Mouse (Mus musculus) intestine, postnatal 0 days (tissue): ENCODE results near the gene Ints4. TPM values are rescaled to one million over a fixed set of nuclear protein-coding genes. Genes with fewer than 3 reads are reported as not detected.
"Not testable (repeated sequence)": the region's sequence is repeated elsewhere in the genome, so short reads cannot be mapped to it uniquely, and the experiment has no call there.

Experiments used
- ATAC-seq: fragments of 200-750 bp; cut with Nextera tagmentation; 2 replicates; pipeline ENCODE4 v1.8.0; 2017; ENCODE audit warnings: mild to moderate bottlenecking, moderate TSS enrichment, moderate library complexity
- H3K27ac ChIP-seq: fragments of 300-500 bp; sonication (generic); 2 replicates; pipeline ENCODE4 v1.5.1; 2014; ENCODE audit warnings: mild to moderate bottlenecking, low read depth, low read length, moderate library complexity
- H3K27me3 ChIP-seq: fragments of 300-500 bp; sonication (generic); replicated peaks from 2 replicates; pipeline ENCODE4 v1.6.1; 2014; ENCODE audit warnings: low read length, mixed read lengths; ENCODE audit not compliant: control insufficient read depth, insufficient read depth
- H3K36me3 ChIP-seq: fragments of 300-500 bp; sonication (generic); 2 replicates; pipeline ENCODE4 v1.6.1; 2014; ENCODE audit warnings: mild to moderate bottlenecking, moderate library complexity; ENCODE audit not compliant: control insufficient read depth, insufficient read depth
- H3K4me1 ChIP-seq: fragments of 300-500 bp; sonication (generic); replicated peaks from 2 replicates; pipeline ENCODE4 v1.6.1; 2014; ENCODE audit warnings: antibody characterized with exemption, low read length, mixed read lengths; ENCODE audit not compliant: control insufficient read depth, insufficient read depth
- H3K4me2 ChIP-seq: fragments of 300-500 bp; sonication (generic); replicated peaks from 2 replicates; pipeline ENCODE4 v1.6.1; 2014; ENCODE audit warnings: low read depth, mild to moderate bottlenecking, moderate library complexity
- H3K4me3 ChIP-seq: fragments of 300-500 bp; sonication (generic); 2 replicates; pipeline ENCODE4 v1.5.1; 2014; ENCODE audit warnings: low read depth, low read length
- H3K9ac ChIP-seq: fragments of 300-500 bp; sonication (generic); 2 replicates; pipeline ENCODE4 v1.6.1; 2014; ENCODE audit warnings: mild to moderate bottlenecking, low read depth, low read length
- H3K9me3 ChIP-seq: fragments of 300-500 bp; sonication (generic); 2 replicates; pipeline ENCODE4 v1.6.1; 2016; ENCODE audit warnings: mixed run types; ENCODE audit not compliant: control insufficient read depth
- CTCF ChIP-seq: sonication (generic); IDR thresholded peaks from 2 replicates; pipeline ENCODE4 v1.5.1; 2016; ENCODE audit warnings: low read depth, mild to moderate bottlenecking, control low read depth, antibody characterized with exemption, moderate library complexity
- WGBS: fragments of 180-500 bp; shearing (Covaris S2); extraction: QIAGEN DNeasy Blood & Tissue Kit; methylation state at CpG from one replicate; pipeline ENCODE4 v1.1.7; 2014; 5-methylcytosine and 5-hydroxymethylcytosine counted together
- polyA plus RNA-seq: library from polyadenylated mRNA; unstranded; fragments of >200 nt; fragmentation: Nextera tagmentation; extraction: Ambion mirVana; gene quantifications from 2 replicates; pipeline ENCODE4 v1.2.1, GENCODE M21; 2015

Gene Ints4
- 14.3 and 15.9 TPM in 2 replicates for polyA plus RNA-seq

DNA sequence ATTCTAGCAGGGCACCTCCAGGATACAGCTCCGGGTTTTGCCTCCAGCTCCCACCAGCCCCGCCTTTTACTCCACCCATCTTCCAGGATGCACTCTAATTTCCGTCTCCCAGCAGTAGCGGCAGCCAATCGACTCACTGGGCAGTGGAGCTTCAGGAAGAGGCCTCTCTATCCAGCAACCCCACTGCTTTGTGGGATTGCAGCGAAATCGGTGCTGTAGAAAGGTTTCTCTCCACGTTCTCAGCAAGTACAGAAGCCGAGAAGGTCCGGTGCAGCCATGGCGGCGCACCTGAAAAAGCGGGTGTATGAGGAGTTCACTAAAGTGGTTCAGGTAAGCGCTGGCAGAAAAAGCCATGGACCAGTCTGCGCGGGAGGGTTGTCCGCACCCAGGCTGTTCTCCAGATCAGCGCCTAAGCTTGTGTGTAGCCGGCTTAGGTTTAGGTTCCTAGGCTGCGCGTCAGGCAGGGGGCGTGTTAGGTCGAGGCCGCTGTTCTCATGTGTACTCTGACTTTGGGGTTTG is at the start of gene Ints4:
Gene Ints4 (plus strand): TSS at position 136 of the 519 bp plus-strand sequence.
- Histone ChIP-seq H3K4me1 (no peaks in the 10 kb centered on the region), H3K4me3 (peak within 1 kb of the TSS; percentile 63), H3K27ac (peak within 1 kb of the TSS; percentile 74), H3K27me3 (no peaks in the 10 kb centered on the region), H3K4me2 (peak within 1 kb of the TSS; percentile 73), H3K9ac (peak within 1 kb of the TSS; percentile 45; the same call in 1 of the 2 replicates), H3K9me3 (no peaks in the 10 kb centered on the region), H3K36me3 (peaks cover 11% of the 10 kb centered on the region)
- TF ChIP-seq CTCF, result peak; percentile 68
- ATAC-seq, result peak; percentile 99
- WGBS, result under 1% methylated on average over 24 of the region's 24 CpGs

DNA sequence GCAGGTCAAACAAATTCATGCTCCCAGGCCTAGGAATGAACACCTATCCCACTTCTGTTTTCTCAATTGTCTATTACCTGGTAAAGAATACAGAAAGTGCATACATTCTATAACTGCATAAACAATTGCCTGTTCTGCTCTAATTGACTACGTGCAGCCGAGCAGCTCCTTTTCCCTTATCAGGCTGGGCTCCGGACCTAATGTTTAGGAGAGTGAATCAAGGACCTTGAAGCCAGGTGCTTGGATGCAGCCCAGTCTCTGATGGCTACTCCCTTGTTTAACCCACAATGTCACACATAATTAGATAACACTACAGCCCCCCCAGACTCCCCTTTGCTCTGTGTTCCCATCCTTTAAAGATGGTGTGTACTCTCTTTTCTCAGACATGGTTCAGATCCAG is 47.2 kb upstream of the Ints4 start:
- ATAC-seq, H3K27ac ChIP-seq, H3K27me3 ChIP-seq, H3K9ac ChIP-seq, H3K4me2 ChIP-seq, H3K9me3 ChIP-seq, H3K4me1 ChIP-seq, H3K4me3 ChIP-seq, H3K36me3 ChIP-seq: not testable (repeated sequence)
- WGBS, result 43% methylated on average over 3 of the region's 3 CpGs

DNA sequence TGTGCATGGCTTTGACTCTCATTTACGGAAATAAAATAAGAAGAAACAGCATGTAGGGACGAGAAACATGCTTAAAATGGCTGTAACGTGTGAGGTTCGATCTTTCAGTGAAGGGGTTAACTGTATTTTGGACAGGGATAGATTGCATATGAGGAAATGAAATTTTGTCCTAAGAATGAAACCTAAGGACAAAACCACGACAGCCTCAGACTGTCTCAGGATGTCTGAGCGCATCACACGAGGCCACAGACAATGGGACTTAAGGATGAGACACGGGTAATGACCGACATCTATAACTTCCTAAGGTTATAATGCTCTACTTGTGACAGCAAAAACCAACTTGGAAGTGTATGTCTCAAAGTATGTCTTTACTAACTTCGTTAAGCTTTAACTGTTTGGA is 46.2 kb upstream of the Ints4 start:
- no peak for TF ChIP-seq CTCF
- Histone ChIP-seq H3K27me3 (no peaks in the 10 kb centered on the region), H3K9me3 (no peaks in the 10 kb centered on the region), H3K4me2 (no peak overlapping the region), H3K9ac (no peak overlapping the region), H3K27ac (no peak overlapping the region), H3K4me1 (no peaks in the 10 kb centered on the region), H3K36me3 (no peaks in the 10 kb centered on the region), H3K4me3 (no peak overlapping the region)
- ATAC-seq, result no peak
- 83% methylated on average over 10 of the region's 10 CpGs for WGBS

DNA sequence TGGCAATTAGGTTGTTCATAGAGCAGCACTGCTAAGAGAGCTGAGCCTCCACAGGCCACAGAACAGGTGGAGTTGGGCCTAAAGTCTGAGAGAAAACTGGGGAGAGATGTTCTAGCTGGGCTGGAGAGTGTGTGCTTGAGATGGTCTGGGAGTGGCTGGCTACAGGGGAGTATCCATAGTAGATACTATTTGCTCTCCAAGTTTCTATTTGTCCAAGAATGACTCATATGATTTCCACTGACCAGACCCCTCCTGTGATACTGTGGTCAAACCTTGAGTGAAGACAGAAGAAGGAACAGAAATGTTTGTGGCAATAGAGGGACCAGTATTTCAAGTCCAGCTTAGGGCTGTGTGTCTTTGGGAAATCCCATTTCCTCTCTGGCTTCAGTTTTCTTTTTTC is 41.8 kb upstream of the Ints4 start:
- ATAC-seq, result no peak
- no peak overlapping the region for H3K9ac ChIP-seq
- H3K36me3 ChIP-seq, result no peaks in the 10 kb centered on the region
- H3K9me3 ChIP-seq, result no peaks in the 10 kb centered on the region
- H3K4me3 ChIP-seq, result no peak overlapping the region
- H3K27ac ChIP-seq, result no peak overlapping the region
- no peaks in the 10 kb centered on the region for H3K4me1 ChIP-seq
- H3K27me3 ChIP-seq, result no peaks in the 10 kb centered on the region
- TF ChIP-seq CTCF, result no peak
- no peak overlapping the region for H3K4me2 ChIP-seq

DNA sequence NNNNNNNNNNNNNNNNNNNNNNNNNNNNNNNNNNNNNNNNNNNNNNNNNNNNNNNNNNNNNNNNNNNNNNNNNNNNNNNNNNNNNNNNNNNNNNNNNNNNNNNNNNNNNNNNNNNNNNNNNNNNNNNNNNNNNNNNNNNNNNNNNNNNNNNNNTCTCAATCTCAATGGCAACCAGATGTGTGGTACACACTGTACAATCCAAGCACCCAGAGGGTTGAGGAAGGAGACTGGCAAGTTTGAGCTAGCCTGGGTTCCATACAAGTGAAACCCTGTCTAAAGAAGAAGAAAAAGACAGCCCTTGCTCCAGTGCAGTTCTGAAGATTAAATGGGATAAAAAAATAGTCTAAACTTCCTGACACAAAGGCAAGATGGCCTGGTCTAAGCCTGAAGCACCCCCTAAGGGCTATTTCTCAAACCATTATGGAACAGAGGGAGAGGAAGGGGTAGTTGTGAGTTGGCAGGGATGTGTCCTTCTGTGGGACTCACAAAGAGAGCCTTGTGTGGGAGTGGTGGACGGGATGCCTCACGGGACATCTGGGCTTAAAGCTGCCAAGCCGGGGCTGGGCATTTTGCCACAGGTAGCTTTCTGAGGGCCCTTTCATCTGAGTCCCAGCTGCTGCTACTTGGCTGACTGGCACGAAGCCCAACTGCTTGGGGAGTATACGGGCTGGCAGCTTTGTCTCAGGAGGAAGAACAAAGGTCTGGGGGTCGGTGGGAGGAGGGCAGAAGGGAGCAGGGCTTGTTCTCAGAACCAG is 34.4 kb upstream of the Ints4 start:
- 37% methylated on average over 6 of the region's 6 CpGs for WGBS
- no peak overlapping the region for H3K9ac ChIP-seq
- no peaks in the 10 kb centered on the region for H3K9me3 ChIP-seq
- no peak for TF ChIP-seq CTCF
- H3K4me1 ChIP-seq, result peaks cover 3% of the 10 kb centered on the region; the same call in 1 of the 2 replicates
- no peak overlapping the region for H3K4me3 ChIP-seq
- H3K4me2 ChIP-seq, result no peak overlapping the region
- peak; percentile 61 for ATAC-seq
- no peak overlapping the region for H3K27ac ChIP-seq
- no peaks in the 10 kb centered on the region for H3K27me3 ChIP-seq
- no peaks in the 10 kb centered on the region for H3K36me3 ChIP-seq

DNA sequence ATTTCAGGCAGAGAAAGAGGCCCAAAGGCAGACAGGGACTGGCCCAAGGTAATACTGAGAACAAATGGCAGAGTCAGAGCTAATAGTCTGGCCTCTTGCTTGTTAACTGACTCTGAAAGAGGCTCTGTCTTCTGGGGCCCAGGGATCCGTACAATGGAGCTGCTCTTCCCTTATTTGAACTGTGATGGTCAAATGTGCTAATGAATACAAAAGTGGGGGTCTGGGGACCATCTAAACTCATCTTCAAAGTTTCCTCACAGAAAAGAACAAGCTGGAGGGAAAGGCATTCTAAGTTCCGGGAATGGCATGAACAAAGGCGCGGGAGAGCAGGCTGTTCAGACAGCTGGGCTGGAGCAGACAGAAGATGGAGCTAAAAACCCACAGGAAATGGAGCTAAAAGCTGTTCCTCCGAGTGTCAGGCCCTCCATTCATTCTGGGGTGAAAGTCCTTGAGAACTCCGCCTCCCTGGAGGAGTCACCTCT is 33.7 kb upstream of the Ints4 start:
- ATAC-seq, result peak; percentile 40; the same call in 1 of the 2 replicates
- H3K9ac ChIP-seq, result no peak overlapping the region
- WGBS, result 60% methylated on average over 6 of the region's 6 CpGs

DNA sequence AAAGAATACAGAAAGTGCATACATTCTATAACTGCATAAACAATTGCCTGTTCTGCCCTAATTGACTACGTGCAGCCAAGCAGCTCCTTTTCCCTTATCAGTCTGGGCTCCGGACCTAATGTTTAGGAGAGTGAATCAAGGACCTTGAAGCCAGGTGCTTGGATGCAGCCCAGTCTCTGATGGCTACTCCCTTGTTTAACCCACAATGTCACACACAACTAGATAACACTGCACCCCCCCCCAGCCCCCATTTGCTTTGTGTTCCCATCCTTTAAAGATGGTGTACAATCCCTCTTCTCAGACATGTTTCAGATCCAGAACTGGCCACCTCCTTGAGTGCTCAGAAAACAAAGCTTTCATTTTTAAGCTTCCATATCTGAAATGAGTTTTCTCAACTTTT is 29.7 kb upstream of the Ints4 start, which contains the start of gene Kctd14:
Gene Kctd14 (plus strand): TSS at position 301 of the 400 bp plus-strand sequence.
- H3K9ac ChIP-seq, ATAC-seq, H3K4me1 ChIP-seq, H3K9me3 ChIP-seq, H3K4me3 ChIP-seq, H3K27me3 ChIP-seq, H3K36me3 ChIP-seq, H3K4me2 ChIP-seq, H3K27ac ChIP-seq: not testable (repeated sequence)
- WGBS, result 50% methylated on average over 2 of the region's 2 CpGs

More for the DNA sequence above, 33.7 kb upstream of the Ints4 start:
- no peak overlapping the region for H3K27ac ChIP-seq
- TF ChIP-seq CTCF, result peak; percentile 60
- H3K36me3 ChIP-seq, result no peaks in the 10 kb centered on the region
- peaks cover 3% of the 10 kb centered on the region; the same call in 1 of the 2 replicates for H3K4me1 ChIP-seq
- no peak overlapping the region for H3K4me2 ChIP-seq
- H3K4me3 ChIP-seq, result no peak overlapping the region
- no peaks in the 10 kb centered on the region for H3K27me3 ChIP-seq
- no peaks in the 10 kb centered on the region for H3K9me3 ChIP-seq
